Mouse (Mus musculus): Measurements from ENCODE around the gene Denr. TPM values are rescaled to one million over a fixed set of nuclear protein-coding genes. Genes with fewer than 3 reads are reported as not detected.

Denr gene
- polyA plus RNA-seq, 1 experiment from 2014 or later: 112 TPM

GRCm38 (mm10) chr5:123959018-123959417, 52.0 kb downstream of the Denr start:
- H3K4me1 ChIP-seq (ENCODE audit: control insufficient read depth, insufficient read depth, low read depth, low read length): no peaks in the 10 kb centered on the region
- no peak overlapping the region for H3K27ac ChIP-seq (ENCODE audit: low read depth, low read length)
- no peak overlapping the region for H3K4me3 ChIP-seq (ENCODE audit: low read length)
- no peaks in the 10 kb centered on the region for H3K27me3 ChIP-seq (replicated peaks; ENCODE audit: control insufficient read depth, insufficient read depth, low read length)
- no peak overlapping the region for H3K4me2 ChIP-seq (ENCODE audit: low read length)
- WGBS: 86% methylated on average over 3 of the region's 3 CpGs
- H3K36me3 ChIP-seq (ENCODE audit: control insufficient read depth, insufficient read depth, low read length): no peaks in the 10 kb centered on the region
- no peak overlapping the region for H3K9ac ChIP-seq (ENCODE audit: low read depth, low read length)
- no peak for ATAC-seq
- no peaks in the 10 kb centered on the region for H3K9me3 ChIP-seq (ENCODE audit: control insufficient read depth, low read length)

DNA sequence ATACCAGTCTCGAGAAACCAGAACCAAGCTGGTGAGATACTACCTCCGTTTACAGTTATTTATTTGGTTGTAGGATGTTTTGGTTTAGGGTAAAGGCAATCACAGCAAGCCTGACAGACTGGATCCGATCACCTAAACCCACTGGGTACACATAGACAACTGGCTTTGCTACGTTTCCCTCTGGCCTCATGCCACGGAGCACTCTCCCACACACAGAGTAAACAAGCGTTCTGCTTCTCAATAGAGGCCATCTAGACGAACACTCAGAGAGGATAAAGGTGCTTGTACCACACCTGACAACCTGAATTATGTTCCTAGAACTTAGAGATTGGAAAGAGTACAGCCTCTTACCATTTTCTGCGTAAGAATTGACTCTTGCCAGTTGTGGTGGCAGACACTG, 53.2 kb downstream of the Denr start:
- no peak for ATAC-seq
- no peak overlapping the region for H3K4me3 ChIP-seq (ENCODE audit: low read length)
- 79% methylated on average over 8 of the region's 8 CpGs for WGBS
- no peak overlapping the region for H3K27ac ChIP-seq (ENCODE audit: low read depth, low read length)
- H3K9me3 ChIP-seq (ENCODE audit: control insufficient read depth, low read length): no peaks in the 10 kb centered on the region
- H3K36me3 ChIP-seq (ENCODE audit: control insufficient read depth, insufficient read depth, low read length): no peaks in the 10 kb centered on the region
- H3K9ac ChIP-seq (ENCODE audit: low read depth, low read length): no peak overlapping the region; the same call in 1 of the 2 replicates
- no peaks in the 10 kb centered on the region for H3K27me3 ChIP-seq (replicated peaks; ENCODE audit: control insufficient read depth, insufficient read depth, low read length)
- no peaks in the 10 kb centered on the region for H3K4me1 ChIP-seq (ENCODE audit: control insufficient read depth, insufficient read depth, low read depth, low read length)
- no peak overlapping the region for H3K4me2 ChIP-seq (ENCODE audit: low read length)

DNA sequence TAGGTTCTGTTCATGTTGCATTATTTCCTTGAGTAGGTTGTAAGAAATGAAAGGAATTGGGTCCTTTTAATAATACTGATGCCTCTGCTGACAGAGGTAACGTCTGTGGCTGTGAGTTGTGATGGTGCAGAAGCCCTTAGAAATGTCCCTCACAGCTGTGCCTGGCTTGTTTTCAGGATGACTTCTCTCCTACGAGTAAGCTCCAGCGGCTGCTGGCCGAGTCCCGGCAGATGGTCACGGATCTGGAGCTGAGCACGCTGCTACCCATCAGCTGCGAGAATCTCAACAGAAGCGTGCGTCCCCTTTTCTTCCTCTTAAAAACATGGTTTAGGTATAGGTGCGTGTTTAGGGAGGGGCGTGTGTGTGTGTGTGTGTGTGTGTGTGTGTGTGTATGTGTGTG, 54.1 kb downstream of the Denr start:
- Histone ChIP-seq H3K9me3 (ENCODE audit: control insufficient read depth, low read length) (no peaks in the 10 kb centered on the region), H3K4me1 (ENCODE audit: control insufficient read depth, insufficient read depth, low read depth, low read length) (no peaks in the 10 kb centered on the region), H3K4me2 (ENCODE audit: low read length) (no peak overlapping the region), H3K36me3 (ENCODE audit: control insufficient read depth, insufficient read depth, low read length) (no peaks in the 10 kb centered on the region), H3K4me3 (ENCODE audit: low read length) (no peak overlapping the region), H3K27me3 (replicated peaks; ENCODE audit: control insufficient read depth, insufficient read depth, low read length) (no peaks in the 10 kb centered on the region), H3K9ac (ENCODE audit: low read depth, low read length) (no peak overlapping the region), H3K27ac (ENCODE audit: low read depth, low read length) (no peak overlapping the region)
- 75% methylated on average over 12 of the region's 12 CpGs for WGBS
- ATAC-seq: no peak

GRCm38 (mm10) chr5:123964208-123964607, 57.2 kb downstream of the Denr start:
- no peak overlapping the region for H3K27ac ChIP-seq (ENCODE audit: low read depth, low read length)
- no peak overlapping the region for H3K9ac ChIP-seq (ENCODE audit: low read depth, low read length)
- no peak for ATAC-seq
- no peaks in the 10 kb centered on the region for H3K9me3 ChIP-seq (ENCODE audit: control insufficient read depth, low read length)
- H3K27me3 ChIP-seq (replicated peaks; ENCODE audit: control insufficient read depth, insufficient read depth, low read length): no peaks in the 10 kb centered on the region
- H3K4me2 ChIP-seq (ENCODE audit: low read length): no peak overlapping the region
- no peak overlapping the region for H3K4me3 ChIP-seq (ENCODE audit: low read length)
- H3K36me3 ChIP-seq (ENCODE audit: control insufficient read depth, insufficient read depth, low read length): no peaks in the 10 kb centered on the region
- no peaks in the 10 kb centered on the region for H3K4me1 ChIP-seq (ENCODE audit: control insufficient read depth, insufficient read depth, low read depth, low read length)
- WGBS: 93% methylated on average over 4 of the region's 4 CpGs

- Histone ChIP-seq H3K27me3 (replicated peaks; ENCODE audit: control insufficient read depth, insufficient read depth, low read length) (no peaks in the 10 kb centered on the region), H3K36me3 (ENCODE audit: control insufficient read depth, insufficient read depth, low read length) (no peaks in the 10 kb centered on the region), H3K4me2 (ENCODE audit: low read length) (no peak overlapping the region), H3K4me3 (ENCODE audit: low read length) (no peak overlapping the region), H3K27ac (ENCODE audit: low read depth, low read length) (no peak overlapping the region), H3K4me1 (ENCODE audit: control insufficient read depth, insufficient read depth, low read depth, low read length) (no peaks in the 10 kb centered on the region), H3K9ac (ENCODE audit: low read depth, low read length) (no peak overlapping the region), H3K9me3 (ENCODE audit: control insufficient read depth, low read length) (no peaks in the 10 kb centered on the region)
- ATAC-seq: no peak
- 97% methylated on average over 2 of the region's 2 CpGs for WGBS
Observed at GRCm38 (mm10) chr5:123966759-123967158, 59.8 kb downstream of the Denr start.

DNA sequence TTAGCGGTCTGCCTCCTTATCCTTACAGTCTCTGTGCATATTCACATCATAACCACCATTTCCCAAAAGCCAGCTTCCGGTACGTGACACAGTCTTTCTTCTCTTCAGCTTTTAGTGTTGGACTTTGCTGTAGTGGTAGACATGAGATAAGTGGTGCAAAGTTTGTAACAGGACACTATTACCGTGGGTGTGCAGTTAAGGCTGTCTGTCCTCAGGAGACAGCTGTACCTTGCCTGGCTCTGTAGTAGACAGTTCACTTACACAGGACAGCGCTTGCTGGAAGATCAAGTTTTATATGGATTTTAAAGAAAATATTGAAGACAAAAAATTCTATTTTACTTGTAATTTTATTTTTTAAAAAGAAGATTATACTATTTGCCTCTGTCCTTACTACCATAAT, 61.5 kb downstream of the Denr start:
- H3K4me2 ChIP-seq (ENCODE audit: low read length): no peak overlapping the region
- H3K27me3 ChIP-seq (replicated peaks; ENCODE audit: control insufficient read depth, insufficient read depth, low read length): no peaks in the 10 kb centered on the region
- no peaks in the 10 kb centered on the region for H3K9me3 ChIP-seq (ENCODE audit: control insufficient read depth, low read length)
- no peaks in the 10 kb centered on the region for H3K4me1 ChIP-seq (ENCODE audit: control insufficient read depth, insufficient read depth, low read depth, low read length)
- H3K4me3 ChIP-seq (ENCODE audit: low read length): no peak overlapping the region
- no peaks in the 10 kb centered on the region for H3K36me3 ChIP-seq (ENCODE audit: control insufficient read depth, insufficient read depth, low read length)
- no peak overlapping the region for H3K9ac ChIP-seq (ENCODE audit: low read depth, low read length)
- 90% methylated on average over 5 of the region's 5 CpGs for WGBS
- H3K27ac ChIP-seq (ENCODE audit: low read depth, low read length): no peak overlapping the region
- no peak for ATAC-seq

DNA sequence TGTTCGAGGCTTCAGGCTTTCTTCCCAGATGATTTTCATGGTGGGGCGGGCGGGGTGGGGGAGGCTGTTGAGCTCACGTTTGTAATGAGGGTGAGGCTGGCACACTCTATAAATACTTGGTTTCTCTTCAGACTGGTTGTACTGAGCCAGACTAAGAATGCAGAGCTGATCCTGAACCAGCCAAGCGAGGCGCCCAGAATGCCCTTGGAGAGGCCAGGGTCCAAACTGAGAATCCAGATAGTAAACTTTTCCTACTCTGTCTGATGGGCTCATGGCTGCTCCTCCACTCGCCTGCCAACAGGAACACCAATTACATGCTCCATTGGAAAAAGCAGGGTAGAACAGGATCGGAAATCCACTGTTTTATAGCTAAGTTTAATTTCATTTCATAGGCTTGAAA, 62.2 kb downstream of the Denr start:
- WGBS: 61% methylated on average over 8 of the region's 8 CpGs
- Histone ChIP-seq H3K9ac (ENCODE audit: low read depth, low read length) (no peak overlapping the region), H3K27ac (ENCODE audit: low read depth, low read length) (no peak overlapping the region), H3K27me3 (replicated peaks; ENCODE audit: control insufficient read depth, insufficient read depth, low read length) (no peaks in the 10 kb centered on the region), H3K4me3 (ENCODE audit: low read length) (no peak overlapping the region), H3K36me3 (ENCODE audit: control insufficient read depth, insufficient read depth, low read length) (no peaks in the 10 kb centered on the region), H3K4me2 (ENCODE audit: low read length) (no peak overlapping the region), H3K4me1 (ENCODE audit: control insufficient read depth, insufficient read depth, low read depth, low read length) (no peaks in the 10 kb centered on the region), H3K9me3 (ENCODE audit: control insufficient read depth, low read length) (no peaks in the 10 kb centered on the region)
- ATAC-seq: no peak

DNA sequence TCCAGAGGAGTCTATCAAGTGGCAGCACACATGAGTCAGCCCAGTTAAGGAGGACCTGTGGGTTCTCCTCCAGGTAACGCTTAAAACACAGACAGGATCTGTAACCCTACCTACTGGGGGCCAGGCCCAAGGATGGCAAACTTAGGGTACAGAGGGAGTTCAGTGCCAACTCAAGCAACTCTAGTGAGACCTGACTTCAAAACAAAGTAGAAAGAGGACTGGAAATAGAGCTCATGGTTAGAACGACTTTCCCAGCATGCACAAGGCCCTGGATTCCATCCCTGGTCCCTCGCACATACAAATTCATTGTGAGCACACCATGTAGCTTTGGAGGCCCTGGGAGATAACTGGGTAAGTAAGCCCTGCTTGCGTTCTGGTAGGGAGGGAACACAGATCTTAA, 63.6 kb downstream of the Denr start:
- Histone ChIP-seq H3K9ac (ENCODE audit: low read depth, low read length) (no peak overlapping the region), H3K4me2 (ENCODE audit: low read length) (no peak overlapping the region), H3K4me3 (ENCODE audit: low read length) (no peak overlapping the region), H3K9me3 (ENCODE audit: control insufficient read depth, low read length) (no peaks in the 10 kb centered on the region), H3K4me1 (ENCODE audit: control insufficient read depth, insufficient read depth, low read depth, low read length) (peaks cover 11% of the 10 kb centered on the region), H3K27ac (ENCODE audit: low read depth, low read length) (no peak overlapping the region), H3K27me3 (replicated peaks; ENCODE audit: control insufficient read depth, insufficient read depth, low read length) (no peaks in the 10 kb centered on the region), H3K36me3 (ENCODE audit: control insufficient read depth, insufficient read depth, low read length) (no peaks in the 10 kb centered on the region)
- ATAC-seq: no peak
- WGBS: 87% methylated on average over 4 of the region's 4 CpGs

DNA sequence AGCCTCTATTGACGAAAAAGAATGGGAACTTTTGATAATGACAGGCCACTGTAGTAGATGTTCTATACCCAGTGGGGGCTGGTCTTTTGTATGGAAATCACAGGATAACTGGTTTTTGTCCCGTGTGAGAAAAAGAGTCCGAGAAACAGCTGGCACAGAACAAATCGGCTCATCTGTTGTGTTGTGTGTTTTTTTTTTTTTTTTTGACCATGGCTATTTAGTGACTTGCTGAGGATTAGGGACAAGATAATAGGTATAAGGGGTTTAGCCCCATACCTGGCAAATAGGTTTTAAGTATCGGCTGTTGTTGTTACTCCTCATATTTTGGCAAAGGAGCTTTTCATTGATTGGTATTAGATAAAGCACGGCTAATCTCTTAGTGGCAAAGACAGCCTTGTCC, 65.5 kb downstream of the Denr start:
- no peak overlapping the region for H3K9ac ChIP-seq (ENCODE audit: low read depth, low read length)
- 42% methylated on average over 6 of the region's 6 CpGs for WGBS
- H3K9me3 ChIP-seq (ENCODE audit: control insufficient read depth, low read length): no peaks in the 10 kb centered on the region
- no peaks in the 10 kb centered on the region for H3K27me3 ChIP-seq (replicated peaks; ENCODE audit: control insufficient read depth, insufficient read depth, low read length)
- H3K4me3 ChIP-seq (ENCODE audit: low read length): no peak overlapping the region
- H3K4me1 ChIP-seq (ENCODE audit: control insufficient read depth, insufficient read depth, low read depth, low read length): peaks cover 14% of the 10 kb centered on the region
- H3K27ac ChIP-seq (ENCODE audit: low read depth, low read length): no peak overlapping the region
- H3K4me2 ChIP-seq (ENCODE audit: low read length): no peak overlapping the region
- no peak for ATAC-seq
- no peaks in the 10 kb centered on the region for H3K36me3 ChIP-seq (ENCODE audit: control insufficient read depth, insufficient read depth, low read length)
